Mouse (Mus musculus) ES-E14 (cell line): Measurements from ENCODE around the gene Casc1. TPM values are rescaled to one million over a fixed set of nuclear protein-coding genes. Genes with fewer than 3 reads are reported as not detected.
"Not testable (repeated sequence)": the region's sequence is repeated elsewhere in the genome, so short reads cannot be mapped to it uniquely, and the experiment has no call there.

Experiments
- DNase-seq: peaks from one replicate; pipeline ENCODE4 v3.0.0-alpha.2; 2013; ENCODE audit warnings: low read depth, low spot score
- H3K27ac ChIP-seq: 2 replicates; pipeline ENCODE4 v1.5.1; 2012; ENCODE audit warnings: low read depth, mild to moderate bottlenecking, low read length, moderate library complexity, mixed read lengths; ENCODE audit not compliant: poor library complexity, insufficient read depth, severe bottlenecking
- H3K36me3 ChIP-seq: 2 replicates; pipeline ENCODE4 v1.6.1; 2012; ENCODE audit warnings: mild to moderate bottlenecking, low read length, moderate library complexity, mixed read lengths; ENCODE audit not compliant: control insufficient read depth, poor library complexity, insufficient read depth, severe bottlenecking
- H3K4me1 ChIP-seq, 2 experiments: fragments of 150-350 bp in 1 of 2; sonication (generic) in 1 of 2; 2 replicates each; pipeline ENCODE4 v1.6.1; 2012; ENCODE audit warnings: low read length in 2 of 2, mild to moderate bottlenecking in 1 of 2, mixed read lengths in 1 of 2; ENCODE audit not compliant: control insufficient read depth in 2 of 2, insufficient read depth in 2 of 2, poor library complexity in 1 of 2
- H3K4me3 ChIP-seq, 2 experiments: fragments of 150-350 bp in 1 of 2; sonication (generic) in 1 of 2; 2 replicates each; pipeline ENCODE4 v1.5.1; 2012; ENCODE audit warnings: low read length in 2 of 2, low read depth in 1 of 2, mild to moderate bottlenecking in 1 of 2, mixed read lengths in 1 of 2; ENCODE audit not compliant: insufficient read depth in 1 of 2, poor library complexity in 1 of 2, severe bottlenecking in 1 of 2
- H3K9ac ChIP-seq: 2 replicates; pipeline ENCODE4 v1.6.1; 2012; ENCODE audit warnings: low read depth, mild to moderate bottlenecking, low read length, mixed read lengths; ENCODE audit not compliant: poor library complexity, insufficient read depth, severe bottlenecking
- H3K9me3 ChIP-seq: fragments of 150-350 bp; sonication (generic); 2 replicates; pipeline ENCODE4 v1.6.1; 2012; ENCODE audit warnings: low read depth, mild to moderate bottlenecking, low read length; ENCODE audit not compliant: control insufficient read depth, insufficient read depth
- CHD2 ChIP-seq: IDR thresholded peaks from 2 replicates; pipeline ENCODE4 v1.6.1; 2014; ENCODE audit warnings: mild to moderate bottlenecking, low read depth, low read length, inconsistent platforms
- HCFC1 ChIP-seq: IDR thresholded peaks from 2 replicates; pipeline ENCODE4 v1.6.1; 2012; ENCODE audit warnings: low read length, inconsistent platforms, borderline replicate concordance; ENCODE audit not compliant: insufficient read depth
- MAFK ChIP-seq: IDR thresholded peaks from 2 replicates; pipeline ENCODE4 v1.6.1; 2014; ENCODE audit warnings: mild to moderate bottlenecking, low read depth, low read length, inconsistent platforms; ENCODE audit not compliant: insufficient read depth
- ZC3H11A ChIP-seq: IDR thresholded peaks from 2 replicates; pipeline ENCODE4 v1.6.1; 2012; ENCODE audit warnings: low read depth, mild to moderate bottlenecking, inconsistent platforms, low read length, borderline replicate concordance
- ZNF384 ChIP-seq: IDR thresholded peaks from 2 replicates; pipeline ENCODE4 v1.6.1; 2012; ENCODE audit warnings: low read depth, low read length, inconsistent platforms
- in situ Hi-C, 2 experiments: fragments of 600-800 bp; cut with MboI; formaldehyde crosslinking; loops; one replicate each; pipeline ENCODE4 v1.15.1; 2025; ENCODE audit warnings: low sequenced_read_pairs in 2 of 2, inconsistent platforms in 1 of 2; ENCODE audit not compliant: unreplicated experiment in 2 of 2
- total RNA-seq: library from RNA; depleted of rRNA; stranded (reverse); fragments of 300-350 nt; gene quantifications from 2 replicates; pipeline ENCODE4 v1.2.3, GENCODE M21; 2012

Gene Casc1
- total RNA-seq, 1 experiment, result 0.80 TPM

GRCm38 (mm10) chr6:145135295-145135694 lies 75.5 kb downstream of the Casc1 start:
- H3K36me3 ChIP-seq, result no peaks in the 10 kb centered on the region
- no peak overlapping the region for H3K27ac ChIP-seq
- H3K9ac ChIP-seq, result no peak overlapping the region
- no peak overlapping the region for H3K4me3 ChIP-seq
- no peak for DNase-seq
- no peak for TF ChIP-seq HCFC1
- no peak for TF ChIP-seq CHD2
- no peak for TF ChIP-seq ZC3H11A
- TF ChIP-seq ZNF384, result no peak
- TF ChIP-seq MAFK, result no peak
- peaks cover 1 to 4% of the 10 kb centered on the region in 2 experiments; a peak in 1 of 4 replicates for H3K4me1 ChIP-seq
- in situ Hi-C loops, result no loop called here
- H3K9me3 ChIP-seq, result no peaks in the 10 kb centered on the region

DNA sequence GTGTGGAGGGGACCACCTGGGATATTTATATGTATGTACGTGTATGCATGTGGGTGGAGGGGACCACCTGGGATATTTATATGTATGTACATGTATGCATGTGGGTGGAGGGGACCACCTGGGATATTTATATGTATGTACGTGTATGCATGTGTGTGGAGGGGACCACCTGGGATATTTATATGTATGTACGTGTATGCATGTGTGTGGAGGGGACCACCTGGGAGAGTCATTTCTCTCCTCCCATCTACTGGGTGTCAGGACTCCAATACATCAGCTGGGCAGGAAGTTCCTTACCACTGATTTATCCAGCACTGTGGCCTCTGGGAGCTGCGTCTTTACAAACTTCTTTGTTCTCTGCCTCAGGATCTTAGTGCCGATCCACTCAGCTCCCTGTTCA lies 77.8 kb downstream of the Casc1 start:
- DNase-seq, H3K9ac ChIP-seq, in situ Hi-C loops, H3K36me3 ChIP-seq, H3K4me3 ChIP-seq, H3K27ac ChIP-seq, H3K9me3 ChIP-seq, H3K4me1 ChIP-seq: not testable (repeated sequence)

DNA sequence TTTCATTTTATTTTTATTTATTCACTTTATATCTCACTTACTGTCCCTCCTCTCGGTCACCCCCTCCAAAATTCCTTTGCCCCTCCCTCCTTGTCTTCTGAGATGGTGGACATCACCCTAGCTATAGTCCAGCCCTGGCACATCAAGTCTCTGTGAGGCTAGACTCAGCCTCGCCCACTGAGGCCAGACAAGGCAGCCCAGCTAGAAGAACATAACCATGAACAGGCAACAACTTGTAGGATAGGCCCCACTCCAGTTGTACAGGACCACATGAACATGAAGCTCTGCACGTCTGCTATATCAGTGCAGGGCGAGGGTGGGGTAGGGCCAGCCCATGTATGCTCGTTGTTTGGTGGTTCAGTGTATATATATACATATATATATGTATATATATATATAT lies 78.8 kb downstream of the Casc1 start:
- TF ChIP-seq ZNF384 (no peak), ZC3H11A (no peak), MAFK (no peak), CHD2 (no peak), HCFC1 (no peak)
- Histone ChIP-seq H3K36me3 (no peaks in the 10 kb centered on the region), H3K9ac (no peak overlapping the region), H3K27ac (no peak overlapping the region), H3K4me1 (0 out of 4 replicates have a peak, but pooled peaks cover 0 to 1% of the 10 kb centered on the region in 2 experiments), H3K4me3 (no peak overlapping the region), H3K9me3 (no peaks in the 10 kb centered on the region)
- no peak for DNase-seq
- in situ Hi-C loops, result no loop called here

DNA sequence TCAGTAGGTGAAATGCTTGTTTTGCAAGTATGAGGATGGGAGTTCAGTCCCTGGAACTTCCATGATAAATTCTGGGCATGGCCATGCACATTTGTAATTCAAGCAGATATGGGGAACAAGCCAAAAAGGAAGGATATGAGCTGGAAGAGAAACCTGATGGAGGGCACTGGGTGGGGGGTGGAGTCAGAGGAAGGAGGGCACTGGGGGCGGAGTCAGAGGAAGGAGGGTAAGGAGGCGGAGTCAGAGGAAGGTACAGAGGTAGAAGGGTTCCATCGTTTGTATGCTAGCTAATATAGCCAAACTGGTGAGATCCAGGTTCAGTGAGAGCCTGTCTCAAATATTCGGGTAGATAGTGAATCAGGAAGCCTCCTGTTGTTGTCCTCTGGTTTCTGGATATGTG lies 81.2 kb downstream of the Casc1 start:
- no peak for DNase-seq
- Histone ChIP-seq H3K36me3 (no peaks in the 10 kb centered on the region), H3K27ac (no peak overlapping the region), H3K9me3 (no peaks in the 10 kb centered on the region), H3K4me3 (no peak overlapping the region), H3K4me1 (no peaks in the 10 kb centered on the region), H3K9ac (no peak overlapping the region)
- TF ChIP-seq MAFK (no peak), HCFC1 (no peak), ZNF384 (no peak), ZC3H11A (no peak), CHD2 (no peak)
- in situ Hi-C loops, result no loop called here

- in situ Hi-C loops, result no loop called here
- no peak for TF ChIP-seq MAFK
- no peak for TF ChIP-seq ZNF384
- TF ChIP-seq ZC3H11A, result no peak
- no peak for TF ChIP-seq CHD2
- TF ChIP-seq HCFC1, result no peak
- no peak overlapping the region for H3K4me3 ChIP-seq
Observed at GRCm38 (mm10) chr6:145127652-145128051, 83.2 kb downstream of the Casc1 start.

More at GRCm38 (mm10) chr6:145127652-145128051, 83.2 kb downstream of the Casc1 start:
- H3K9ac ChIP-seq, result no peak overlapping the region
- no peaks in the 10 kb centered on the region for H3K9me3 ChIP-seq
- H3K36me3 ChIP-seq, result no peaks in the 10 kb centered on the region
- no peak for DNase-seq
- H3K27ac ChIP-seq, result no peak overlapping the region
- H3K4me1 ChIP-seq, result no peaks in the 10 kb centered on the region
